Mouse (Mus musculus) adrenal gland, adult 10 weeks (tissue): ENCODE measurements around the gene Olfr488. TPM values are rescaled to one million over a fixed set of nuclear protein-coding genes. Genes with fewer than 3 reads are reported as not detected.

Experiments
- polyA plus RNA-seq: library from polyadenylated mRNA; stranded (reverse); fragments of 350-450 nt; fragmentation: Illumina TruSeq; extraction: RNeasy Lipid Tissue Mini Kit (QIAGEN cat#74804); gene quantifications from one replicate; pipeline ENCODE4 v1.2.3, GENCODE M21; 2014; ENCODE audit warnings: low read depth, low replicate concordance

The Olfr488 gene
- polyA plus RNA-seq = not detected

GRCm38 (mm10) chr7:108258247-108258646 is at the start of gene Olfr488:
Olfr488 (minus strand) TSS chr7:108258347.

GRCm38 (mm10) chr7:108288834-108289233 is 30.7 kb upstream of the Olfr488 start, which contains the start of gene Olfr490:
Olfr490 (minus strand) TSS chr7:108288934.

DNA sequence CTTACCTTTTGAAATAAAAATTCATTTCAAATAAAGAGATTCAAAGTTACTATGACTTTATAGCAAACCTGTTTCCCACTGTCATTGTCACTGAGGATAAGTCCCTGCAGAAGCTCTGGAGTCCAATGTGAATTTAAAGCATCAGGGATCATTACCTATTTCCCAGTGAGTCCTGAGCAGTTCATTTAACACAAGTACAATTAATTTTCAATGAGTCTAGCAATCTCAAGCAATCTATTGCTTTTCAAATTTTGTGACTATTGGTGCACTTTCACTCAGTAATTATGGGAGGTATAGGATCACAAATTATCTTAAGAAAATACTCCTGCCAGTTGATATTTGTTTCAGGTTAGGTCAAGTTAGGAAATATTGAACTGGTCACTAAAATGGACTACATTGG is 43.6 kb downstream of the Olfr488 start, which contains the start of gene Olfr487:
Gene Olfr487 (minus strand): TSS at position 101 of the 400 bp plus-strand sequence.

Other genes with a start within 250 kb of the Olfr488 start
- gene Olfr478, start 224.4 kb downstream of the Olfr488 start, polyA plus RNA-seq = not detected
- not detected for gene Olfr479, start 207.7 kb downstream of the Olfr488 start, polyA plus RNA-seq
- gene Olfr480, start 191.0 kb downstream of the Olfr488 start, polyA plus RNA-seq = not detected
- gene Olfr481, start 178.5 kb downstream of the Olfr488 start, polyA plus RNA-seq = not detected
- not detected for gene Olfr482, start 160.8 kb downstream of the Olfr488 start, polyA plus RNA-seq
- gene Olfr483, start 157.5 kb downstream of the Olfr488 start, polyA plus RNA-seq = not detected
- gene Olfr484, start 130.9 kb downstream of the Olfr488 start, polyA plus RNA-seq = not detected
- not detected for gene Olfr485, start 98.5 kb downstream of the Olfr488 start, polyA plus RNA-seq
- gene Olfr486, start 85.6 kb downstream of the Olfr488 start, polyA plus RNA-seq = not detected
- gene Olfr487, start 43.7 kb downstream of the Olfr488 start, polyA plus RNA-seq = not detected
- not detected for gene Olfr490, start 30.6 kb upstream of the Olfr488 start, polyA plus RNA-seq
- not detected for gene Olfr491, start 55.1 kb upstream of the Olfr488 start, polyA plus RNA-seq
- gene Olfr492, start 65.3 kb upstream of the Olfr488 start, polyA plus RNA-seq = not detected
- not detected for gene Olfr493, start 88.6 kb upstream of the Olfr488 start, polyA plus RNA-seq
- gene Olfr494, start 107.0 kb upstream of the Olfr488 start, polyA plus RNA-seq = not detected
- not detected for gene Olfr495, start 134.8 kb upstream of the Olfr488 start, polyA plus RNA-seq
- gene Olfr497, start 162.1 kb upstream of the Olfr488 start, polyA plus RNA-seq = not detected
- gene Olfr498, start 207.0 kb upstream of the Olfr488 start, polyA plus RNA-seq = not detected